Mouse (Mus musculus) G1E (cell line): ENCODE results near the gene Fancd2.

Source experiments
- CTCF ChIP-seq: IDR thresholded peaks from 2 replicates; pipeline ENCODE4 v1.5.1; 2012; ENCODE audit warnings: low read depth, low read length, inconsistent platforms, mixed read lengths
- POLR2AphosphoS5 ChIP-seq: IDR thresholded peaks from 2 replicates; pipeline ENCODE4 v1.6.1; 2012; ENCODE audit warnings: low read depth, low read length, inconsistent platforms; ENCODE audit not compliant: insufficient replicate concordance

DNA sequence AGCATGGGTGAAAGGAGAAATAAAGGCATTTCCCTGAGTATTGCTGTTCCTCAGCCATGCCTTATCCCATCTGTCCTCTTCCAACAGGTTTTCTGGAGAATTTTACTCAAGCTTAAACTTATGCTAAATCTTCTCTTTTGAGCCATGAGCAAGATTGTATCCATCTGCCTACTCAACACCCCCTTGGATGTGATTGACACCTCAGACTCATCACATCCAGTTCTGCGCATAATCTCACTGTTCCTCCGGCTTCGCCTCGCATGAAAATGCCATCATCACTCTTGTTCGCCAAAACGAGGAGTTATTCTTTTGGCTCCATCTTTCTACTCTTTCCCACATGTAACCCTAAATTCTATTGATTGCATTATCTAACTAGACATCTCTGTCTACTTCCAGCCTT lies 44.6 kb downstream of the Fancd2 start:
- TF ChIP-seq CTCF (no peak), POLR2AphosphoS5 (no peak)
